Mouse (Mus musculus) cortical plate, adult 2 months (tissue): ENCODE results near the gene BC067074.

Experiments
- CTCF ChIP-seq: fragments of 200-500 bp; IDR thresholded peaks from 2 replicates; pipeline ENCODE4 v1.5.1; 2011; ENCODE audit warnings: mild to moderate bottlenecking, control low read depth, low read length; ENCODE audit not compliant: insufficient read depth; ENCODE audit errors: extremely low read depth
- POLR2A ChIP-seq: fragments of 200-500 bp; IDR thresholded peaks from 2 replicates; pipeline ENCODE4 v1.6.1; 2011; ENCODE audit warnings: mild to moderate bottlenecking, low read length, control low read depth; ENCODE audit not compliant: insufficient read depth; ENCODE audit errors: extremely low read depth

- no peak for TF ChIP-seq POLR2A
- no peak for TF ChIP-seq CTCF
Observed at GRCm38 (mm10) chr13:113381710-113382109, 88.8 kb downstream of the BC067074 start.
